Mouse (Mus musculus) CH12.LX (cell line): ENCODE measurements around the gene Zdhhc6. TPM values are rescaled to one million over a fixed set of nuclear protein-coding genes. Genes with fewer than 3 reads are reported as not detected.

Source experiments
- DNase-seq: peaks from one replicate; pipeline ENCODE4 v3.0.0-alpha.2; 2013; ENCODE audit errors: extremely low read depth
- H3K27ac ChIP-seq: 2 replicates; pipeline ENCODE4 v1.5.1; 2012; ENCODE audit warnings: low read depth, mild to moderate bottlenecking, control low read depth, moderate library complexity; ENCODE audit not compliant: insufficient read depth
- H3K27me3 ChIP-seq: replicated peaks from 2 replicates; pipeline ENCODE3; 2012; ENCODE audit warnings: inconsistent platforms
- H3K36me3 ChIP-seq, 2 experiments: replicated peaks in 1 of 2; 2 replicates each; pipeline versions ENCODE3 to v1.6.1; 2012; ENCODE audit warnings: inconsistent platforms in 1 of 2, low read length in 1 of 2, mild to moderate bottlenecking in 1 of 2, mixed read lengths in 1 of 2, moderate library complexity in 1 of 2; ENCODE audit not compliant: control insufficient read depth in 1 of 2, insufficient read depth in 1 of 2
- H3K4me1 ChIP-seq, 2 experiments: 2 replicates each; pipeline ENCODE4 v1.6.1; 2012; ENCODE audit warnings: inconsistent platforms in 1 of 2, moderate library complexity in 1 of 2; ENCODE audit not compliant: insufficient read depth in 2 of 2, control insufficient read depth in 1 of 2
- H3K4me2 ChIP-seq: 2 replicates; pipeline ENCODE4 v1.6.1; 2012; ENCODE audit warnings: low read depth, mild to moderate bottlenecking, control low read depth; ENCODE audit not compliant: poor library complexity, insufficient read depth, severe bottlenecking
- H3K4me3 ChIP-seq, 3 experiments: fragments of 150-350 bp in 1 of 3; sonication (generic) in 1 of 3; replicated peaks in 1 of 3; 2 replicates each; pipeline versions ENCODE3 to v1.5.1; 2011 to 2012; ENCODE audit warnings: low read depth in 2 of 3, low read length in 2 of 3, mild to moderate bottlenecking in 2 of 3, moderate library complexity in 2 of 3, control low read depth in 1 of 3, improper control_type of control experiment in 1 of 3, inconsistent platforms in 1 of 3, mixed read lengths in 1 of 3; ENCODE audit not compliant: poor library complexity in 1 of 3
- H3K79me2 ChIP-seq: replicated peaks from 2 replicates; pipeline ENCODE4 v1.6.1; 2012; ENCODE audit warnings: mild to moderate bottlenecking, moderate library complexity; ENCODE audit not compliant: control insufficient read depth, poor library complexity, insufficient read depth, severe bottlenecking; ENCODE audit errors: extremely low read depth
- H3K9ac ChIP-seq: 2 replicates; pipeline ENCODE4 v1.6.1; 2012; ENCODE audit warnings: low read depth, mild to moderate bottlenecking, control low read depth, moderate library complexity; ENCODE audit not compliant: insufficient read depth
- H3K9me3 ChIP-seq: replicated peaks from 2 replicates; pipeline ENCODE3; 2012; ENCODE audit warnings: low read length, inconsistent platforms, mixed read lengths
- BHLHE40 ChIP-seq: IDR thresholded peaks from 2 replicates; pipeline ENCODE4 v1.6.1; 2011; ENCODE audit warnings: mild to moderate bottlenecking, low read depth, low read length, improper control_type of control experiment
- CHD2 ChIP-seq: IDR thresholded peaks from 2 replicates; pipeline ENCODE4 v1.6.1; 2011; ENCODE audit warnings: low read length, improper control_type of control experiment
- CTCF ChIP-seq, 2 experiments: IDR thresholded peaks in 1 of 2; conservative IDR thresholded peaks in 1 of 2; 2 replicates each; pipeline ENCODE4 v1.5.1; 2011 to 2012; ENCODE audit warnings: low read depth in 2 of 2, low read length in 2 of 2, improper control_type of control experiment in 1 of 2, inconsistent platforms in 1 of 2, mild to moderate bottlenecking in 1 of 2, moderate library complexity in 1 of 2
- ELF1 ChIP-seq: IDR thresholded peaks from 2 replicates; pipeline ENCODE4 v1.6.1; 2014; ENCODE audit warnings: low read depth, mild to moderate bottlenecking, inconsistent platforms, low read length, improper control_type of control experiment
- EP300 ChIP-seq: IDR thresholded peaks from 2 replicates; pipeline ENCODE4 v1.6.1; 2011; ENCODE audit warnings: low read length, improper control_type of control experiment
- GABPA ChIP-seq: IDR thresholded peaks from 2 replicates; pipeline ENCODE4 v1.6.1; 2012; ENCODE audit warnings: low read depth, low read length, improper control_type of control experiment, inconsistent platforms; ENCODE audit not compliant: insufficient replicate concordance
- HCFC1 ChIP-seq: IDR thresholded peaks from 2 replicates; pipeline ENCODE4 v1.6.1; 2012; ENCODE audit warnings: low read depth, mild to moderate bottlenecking, inconsistent platforms, low read length, improper control_type of control experiment
- IRF4 ChIP-seq: IDR thresholded peaks from 2 replicates; pipeline ENCODE4 v1.6.1; 2014; ENCODE audit warnings: low read depth, mild to moderate bottlenecking, inconsistent platforms, low read length, improper control_type of control experiment
- JUND ChIP-seq: conservative IDR thresholded peaks from 2 replicates; pipeline ENCODE4 v1.6.1; 2011; ENCODE audit warnings: low read depth, low read length, improper control_type of control experiment
- KAT2A ChIP-seq: IDR thresholded peaks from 2 replicates; pipeline ENCODE4 v1.6.1; 2012; ENCODE audit warnings: low read length, improper control_type of control experiment, inconsistent platforms; ENCODE audit not compliant: insufficient replicate concordance
- MAFK ChIP-seq: IDR thresholded peaks from 2 replicates; pipeline ENCODE4 v1.6.1; 2011; ENCODE audit warnings: low read length, improper control_type of control experiment; ENCODE audit not compliant: insufficient replicate concordance
- MAX ChIP-seq: IDR thresholded peaks from 2 replicates; pipeline ENCODE4 v1.6.1; 2011; ENCODE audit warnings: low read length, improper control_type of control experiment
- NRF1 ChIP-seq: IDR thresholded peaks from 2 replicates; pipeline ENCODE4 v1.6.1; 2014; ENCODE audit warnings: low read depth, mild to moderate bottlenecking, inconsistent platforms, low read length, improper control_type of control experiment, moderate library complexity
- PAX5 ChIP-seq: IDR thresholded peaks from 2 replicates; pipeline ENCODE4 v1.6.1; 2012; ENCODE audit warnings: low read length, inconsistent platforms, mixed read lengths
- POLR2AphosphoS2 ChIP-seq: IDR thresholded peaks from 2 replicates; pipeline ENCODE4 v1.6.1; 2011; ENCODE audit warnings: low read depth, low read length, improper control_type of control experiment
- SIN3A ChIP-seq: IDR thresholded peaks from 2 replicates; pipeline ENCODE4 v1.6.1; 2012; ENCODE audit warnings: low read length, improper control_type of control experiment, inconsistent platforms
- UBTF ChIP-seq: IDR thresholded peaks from 2 replicates; pipeline ENCODE4 v1.6.1; 2012; ENCODE audit warnings: low read depth, mild to moderate bottlenecking, inconsistent platforms, low read length, improper control_type of control experiment, moderate library complexity
- USF1 ChIP-seq: IDR thresholded peaks from 2 replicates; pipeline ENCODE4 v1.6.1; 2014; ENCODE audit warnings: low read depth, mild to moderate bottlenecking, inconsistent platforms, low read length, improper control_type of control experiment
- ZC3H11A ChIP-seq: IDR thresholded peaks from 2 replicates; pipeline ENCODE4 v1.6.1; 2012; ENCODE audit warnings: low read depth, mild to moderate bottlenecking, inconsistent platforms, low read length, improper control_type of control experiment
- ZMIZ1 ChIP-seq: IDR thresholded peaks from 2 replicates; pipeline ENCODE4 v1.6.1; 2012; ENCODE audit warnings: low read depth, mild to moderate bottlenecking, inconsistent platforms, low read length, improper control_type of control experiment
- dilution Hi-C: fragments of 300-500 bp; cut with MboI; formaldehyde crosslinking; loops from 2 replicates; pipeline ENCODE4 v1.14.3; 2020; ENCODE audit warnings: low sequenced_read_pairs; ENCODE audit not compliant: extremely low pct_unique_long_range_greater_than_20kb, extremely low pct_ligation_motif_present
- in situ Hi-C: fragments of 300-500 bp; cut with MboI; formaldehyde crosslinking; loops from 3 replicates; pipeline ENCODE4 v1.14.3; 2019; ENCODE audit warnings: low sequenced_read_pairs, low pct_ligation_motif_present, low pct_unique_long_range_greater_than_20kb, mixed read lengths
- polyA plus RNA-seq: library from polyadenylated mRNA; unstranded; fragments of >175 nt; gene quantifications from 2 replicates; pipeline ENCODE4 v1.2.1, GENCODE M21; 2012; ENCODE audit warnings: low read depth; ENCODE audit not compliant: insufficient read length
- total RNA-seq, 2 experiments: library from RNA; depleted of rRNA; stranded (reverse); fragments of 300-350 nt in 1 of 2; fragments of >200 nt in 1 of 2; gene quantifications; 2 replicates each; pipeline ENCODE4 v1.2.3; 2012 to 2014

The Zdhhc6 gene
- total and polyA plus RNA-seq, 3 experiments: 101 to 143 (median 101) TPM

DNA sequence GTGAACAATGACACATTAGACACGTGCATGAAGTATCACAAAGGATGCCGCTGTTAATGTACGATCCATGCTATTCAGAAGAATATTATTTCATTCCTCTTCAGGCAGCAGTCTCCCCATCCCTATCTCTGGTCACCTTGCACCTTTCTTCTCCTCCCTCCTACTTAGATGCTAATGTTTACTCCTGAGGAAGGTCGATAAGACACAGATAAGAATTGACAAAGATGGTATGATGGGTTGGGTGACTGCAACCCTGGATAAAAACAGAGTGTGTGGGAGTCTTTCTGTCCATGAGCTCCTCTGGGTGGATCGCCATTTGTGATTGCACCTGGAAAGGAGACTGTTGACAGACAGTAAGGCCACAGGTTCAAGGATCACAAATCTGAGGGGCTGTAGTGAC lies 57.3 kb downstream of the Zdhhc6 start:
- Histone ChIP-seq H3K9me3 (no peaks in the 10 kb centered on the region), H3K27me3 (no peaks in the 10 kb centered on the region), H3K27ac (no peak overlapping the region), H3K9ac (no peak overlapping the region), H3K36me3 (peaks cover 0 to 56% of the 10 kb centered on the region in 2 experiments), H3K4me1 (peaks cover 37 to 80% of the 10 kb centered on the region in 2 experiments), H3K79me2 (peaks cover 86% of the 10 kb centered on the region), H3K4me3 (no peak overlapping the region), H3K4me2 (no peak overlapping the region)
- in situ Hi-C loops (loop anchor here (5.0 kb wide), 1 partner anchor 39 kb away; no protein-coding TSS in a partner anchor), dilution Hi-C loops (no loop called here)
- no peak for DNase-seq
- TF ChIP-seq HCFC1: no peak
- no peak for TF ChIP-seq PAX5
- TF ChIP-seq POLR2AphosphoS2: no peak
- TF ChIP-seq GABPA: no peak
- no peak for TF ChIP-seq UBTF

GRCm38 (mm10) chr19:55257656-55258375 lies 58.0 kb downstream of the Zdhhc6 start:
- H3K9ac ChIP-seq: peak overlapping the region; percentile 49
- DNase-seq: no peak
- dilution Hi-C loops: no loop called here

GRCm38 (mm10) chr19:55256156-55256555 lies 59.7 kb downstream of the Zdhhc6 start:
- dilution Hi-C loops: no loop called here
- H3K4me3 ChIP-seq: no peak overlapping the region
- peaks cover 0 to 42% of the 10 kb centered on the region in 2 experiments for H3K36me3 ChIP-seq
- H3K4me2 ChIP-seq: peak overlapping the region; percentile 69
- peaks cover 4% of the 10 kb centered on the region for H3K9me3 ChIP-seq
- peaks cover 34 to 60% of the 10 kb centered on the region in 2 experiments for H3K4me1 ChIP-seq
- H3K27ac ChIP-seq: no peak overlapping the region; the same call in 1 of the 2 replicates
- TF ChIP-seq IRF4 (no peak), JUND (no peak), NRF1 (no peak), CTCF (conservative IDR thresholded peaks at IDR 0.05 in 1 of 2, IDR thresholded peaks at IDR 0.05 in 1 of 2; ENCODE audit: low read depth in 2 of 2, low read length in 2 of 2) (no peak)
- DNase-seq: no peak
- in situ Hi-C loops: loop anchor here (5.0 kb wide), 1 partner anchor 41 kb away; no protein-coding TSS in a partner anchor
- no peaks in the 10 kb centered on the region for H3K27me3 ChIP-seq
- peak overlapping the region; percentile 41 for H3K9ac ChIP-seq
- peaks cover 64% of the 10 kb centered on the region for H3K79me2 ChIP-seq

More at GRCm38 (mm10) chr19:55257656-55258375, 58.0 kb downstream of the Zdhhc6 start:
- no peaks in the 10 kb centered on the region for H3K9me3 ChIP-seq
- TF ChIP-seq JUND (no peak), CTCF (conservative IDR thresholded peaks at IDR 0.05 in 1 of 2, IDR thresholded peaks at IDR 0.05 in 1 of 2; ENCODE audit: low read depth in 2 of 2, low read length in 2 of 2) (no peak), NRF1 (no peak), EP300 (no peak), GABPA (no peak), PAX5 (no peak), ZC3H11A (no peak), ZMIZ1 (no peak), SIN3A (no peak), MAFK (no peak), ELF1 (no peak), KAT2A (no peak), CHD2 (no peak), BHLHE40 (no peak), MAX (no peak), UBTF (no peak), USF1 (no peak)
- TF ChIP-seq, all 38 proteins: peak for 0
- peak overlapping the region; percentile 46 for H3K27ac ChIP-seq
- peak overlapping the region; percentile 27; the same call in 1 of the 2 replicates for H3K4me2 ChIP-seq
- H3K36me3 ChIP-seq: peaks cover 0 to 56% of the 10 kb centered on the region in 2 experiments
- H3K4me1 ChIP-seq: peaks cover 34 to 74% of the 10 kb centered on the region in 2 experiments
- peaks cover 81% of the 10 kb centered on the region for H3K79me2 ChIP-seq
- in situ Hi-C loops: loop anchor here (5.0 kb wide), 1 partner anchor 39 kb away; no protein-coding TSS in a partner anchor
- H3K27me3 ChIP-seq: no peaks in the 10 kb centered on the region
- no peak overlapping the region for H3K4me3 ChIP-seq
